Mouse (Mus musculus) bone marrow macrophage, adult 2 months (primary cell): ENCODE results near the gene Pak2.

ENCODE experiments used
- CTCF ChIP-seq: IDR thresholded peaks from 2 replicates; pipeline ENCODE4 v1.5.1; 2012; ENCODE audit warnings: low read depth, mild to moderate bottlenecking, low read length, moderate library complexity
- POLR2A ChIP-seq: IDR thresholded peaks from 2 replicates; pipeline ENCODE4 v1.6.1; 2012; ENCODE audit warnings: mild to moderate bottlenecking, low read depth, low read length, borderline replicate concordance

DNA sequence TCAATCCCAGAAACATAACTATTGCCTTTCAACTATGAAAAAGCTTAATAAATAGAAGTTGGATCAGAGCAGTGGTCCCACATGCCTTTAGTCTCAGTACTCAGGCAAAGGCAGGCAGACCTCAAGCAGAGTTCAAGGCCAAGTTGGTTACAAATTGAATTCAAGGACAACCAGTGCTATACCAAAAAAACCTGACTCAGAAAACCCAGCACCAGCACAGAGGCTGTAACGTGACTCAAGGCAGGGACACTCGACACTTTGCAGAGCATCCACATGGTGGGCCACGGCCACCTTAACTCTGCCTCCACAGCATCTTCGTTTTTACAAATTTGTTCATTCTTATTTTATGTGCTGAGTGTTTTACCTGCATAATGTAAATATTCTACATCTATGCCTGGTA is 103.9 kb downstream of the Pak2 start:
- TF ChIP-seq CTCF, result no peak
- TF ChIP-seq POLR2A, result no peak
